Mouse (Mus musculus): ENCODE data around the gene Sin3b. TPM values are rescaled to one million over a fixed set of nuclear protein-coding genes. Genes with fewer than 3 reads are reported as not detected.

Gene Sin3b
- polyA plus RNA-seq, 1 experiment, result 60.4 TPM

GRCm38 (mm10) chr8:72757426-72758195 lies 34.5 kb downstream of the Sin3b start:
- TF ChIP-seq POLR2A (IDR thresholded peaks at IDR 0.05; ENCODE audit: borderline replicate concordance, control insufficient read depth, low read depth, low read length), result no peak
- no peak for TF ChIP-seq CTCF (IDR thresholded peaks at IDR 0.05; ENCODE audit: control insufficient read depth, insufficient read depth, low read length)
- Histone ChIP-seq H3K27ac (ENCODE audit: control insufficient read depth, insufficient read depth, low read depth, low read length, poor library complexity) (no peak overlapping the region), H3K4me1 (ENCODE audit: control insufficient read depth, insufficient read depth, low read length) (no peaks in the 10 kb centered on the region; the same call in 1 of the 2 replicates), H3K4me3 (replicated peaks; ENCODE audit: control insufficient read depth, low read depth, low read length) (no peak overlapping the region)
- WGBS, result 85% methylated on average over 15 of the region's 15 CpGs

- no peak overlapping the region for H3K27ac ChIP-seq (ENCODE audit: control insufficient read depth, insufficient read depth, low read depth, low read length, poor library complexity)
- TF ChIP-seq CTCF (IDR thresholded peaks at IDR 0.05; ENCODE audit: control insufficient read depth, insufficient read depth, low read length), result no peak
- no peak for TF ChIP-seq POLR2A (IDR thresholded peaks at IDR 0.05; ENCODE audit: borderline replicate concordance, control insufficient read depth, low read depth, low read length)
- no peaks in the 10 kb centered on the region; the same call in 1 of the 2 replicates for H3K4me1 ChIP-seq (ENCODE audit: control insufficient read depth, insufficient read depth, low read length)
Observed at GRCm38 (mm10) chr8:72758310-72758709, 35.2 kb downstream of the Sin3b start.

GRCm38 (mm10) chr8:72760216-72760615 lies 37.1 kb downstream of the Sin3b start:
- no peak for TF ChIP-seq POLR2A (IDR thresholded peaks at IDR 0.05; ENCODE audit: borderline replicate concordance, control insufficient read depth, low read depth, low read length)
- no peak for TF ChIP-seq CTCF (IDR thresholded peaks at IDR 0.05; ENCODE audit: control insufficient read depth, insufficient read depth, low read length)
- Histone ChIP-seq H3K27ac (ENCODE audit: control insufficient read depth, insufficient read depth, low read depth, low read length, poor library complexity) (no peak overlapping the region), H3K4me3 (replicated peaks; ENCODE audit: control insufficient read depth, low read depth, low read length) (no peak overlapping the region), H3K4me1 (ENCODE audit: control insufficient read depth, insufficient read depth, low read length) (no peaks in the 10 kb centered on the region; the same call in 1 of the 2 replicates)
- WGBS, result 78% methylated on average over 3 of the region's 3 CpGs

More at GRCm38 (mm10) chr8:72758310-72758709, 35.2 kb downstream of the Sin3b start:
- no peak overlapping the region for H3K4me3 ChIP-seq (replicated peaks; ENCODE audit: control insufficient read depth, low read depth, low read length)

GRCm38 (mm10) chr8:72761322-72762051 lies 38.4 kb downstream of the Sin3b start, which contains the start of gene F2rl3:
F2rl3 (plus strand) TSS chr8:72761880.
- H3K4me1 ChIP-seq (ENCODE audit: control insufficient read depth, insufficient read depth, low read length), result no peaks in the 10 kb centered on the region; the same call in 1 of the 2 replicates
- H3K4me3 ChIP-seq (replicated peaks; ENCODE audit: control insufficient read depth, low read depth, low read length), result peak within 1 kb of the TSS; percentile 33
- TF ChIP-seq CTCF (IDR thresholded peaks at IDR 0.05; ENCODE audit: control insufficient read depth, insufficient read depth, low read length) (no peak), POLR2A (IDR thresholded peaks at IDR 0.05; ENCODE audit: borderline replicate concordance, control insufficient read depth, low read depth, low read length) (0 out of 2 replicates have a peak, but pooled peaks have one; percentile 19)
- 6% methylated on average over 7 of the region's 7 CpGs for WGBS
- no peak within 1 kb of the TSS for H3K27ac ChIP-seq (ENCODE audit: control insufficient read depth, insufficient read depth, low read depth, low read length, poor library complexity)

- no peak for TF ChIP-seq CTCF (IDR thresholded peaks at IDR 0.05; ENCODE audit: control insufficient read depth, insufficient read depth, low read length)
- peak overlapping the region; percentile 10 for H3K4me3 ChIP-seq (replicated peaks; ENCODE audit: control insufficient read depth, low read depth, low read length)
- H3K4me1 ChIP-seq (ENCODE audit: control insufficient read depth, insufficient read depth, low read length), result no peaks in the 10 kb centered on the region; the same call in 1 of the 2 replicates
- 25% methylated on average over 12 of the region's 12 CpGs for WGBS
- H3K27ac ChIP-seq (ENCODE audit: control insufficient read depth, insufficient read depth, low read depth, low read length, poor library complexity), result no peak overlapping the region
Observed at GRCm38 (mm10) chr8:72762306-72762705, 39.2 kb downstream of the Sin3b start.

- Histone ChIP-seq H3K4me3 (replicated peaks; ENCODE audit: control insufficient read depth, low read depth, low read length) (no peak overlapping the region), H3K27ac (ENCODE audit: control insufficient read depth, insufficient read depth, low read depth, low read length, poor library complexity) (no peak overlapping the region), H3K4me1 (ENCODE audit: control insufficient read depth, insufficient read depth, low read length) (no peaks in the 10 kb centered on the region; the same call in 1 of the 2 replicates)
- 74% methylated on average over 4 of the region's 4 CpGs for WGBS
- TF ChIP-seq POLR2A (IDR thresholded peaks at IDR 0.05; ENCODE audit: borderline replicate concordance, control insufficient read depth, low read depth, low read length), result no peak
- TF ChIP-seq CTCF (IDR thresholded peaks at IDR 0.05; ENCODE audit: control insufficient read depth, insufficient read depth, low read length), result no peak
Observed at GRCm38 (mm10) chr8:72765696-72766095, 42.6 kb downstream of the Sin3b start.

- 73% methylated on average over 7 of the region's 7 CpGs for WGBS
- no peak for TF ChIP-seq CTCF (IDR thresholded peaks at IDR 0.05; ENCODE audit: control insufficient read depth, insufficient read depth, low read length)
- TF ChIP-seq POLR2A (IDR thresholded peaks at IDR 0.05; ENCODE audit: borderline replicate concordance, control insufficient read depth, low read depth, low read length), result no peak
- H3K27ac ChIP-seq (ENCODE audit: control insufficient read depth, insufficient read depth, low read depth, low read length, poor library complexity), result no peak overlapping the region
- no peaks in the 10 kb centered on the region; the same call in 1 of the 2 replicates for H3K4me1 ChIP-seq (ENCODE audit: control insufficient read depth, insufficient read depth, low read length)
- no peak overlapping the region for H3K4me3 ChIP-seq (replicated peaks; ENCODE audit: control insufficient read depth, low read depth, low read length)
Observed at GRCm38 (mm10) chr8:72766777-72767176, 43.7 kb downstream of the Sin3b start.

GRCm38 (mm10) chr8:72777797-72778196 lies 54.7 kb downstream of the Sin3b start:
- no peak overlapping the region for H3K27ac ChIP-seq (ENCODE audit: control insufficient read depth, insufficient read depth, low read depth, low read length, poor library complexity)
- 74% methylated on average over 1 of the region's 1 CpGs for WGBS
- no peak overlapping the region for H3K4me3 ChIP-seq (replicated peaks; ENCODE audit: control insufficient read depth, low read depth, low read length)
- TF ChIP-seq POLR2A (IDR thresholded peaks at IDR 0.05; ENCODE audit: borderline replicate concordance, control insufficient read depth, low read depth, low read length) (no peak), CTCF (IDR thresholded peaks at IDR 0.05; ENCODE audit: control insufficient read depth, insufficient read depth, low read length) (no peak)
- no peaks in the 10 kb centered on the region for H3K4me1 ChIP-seq (ENCODE audit: control insufficient read depth, insufficient read depth, low read length)

All from bone marrow, adult 2 months (tissue).